Mouse (Mus musculus): ENCODE measurements around the gene Pip4k2b. TPM values are rescaled to one million over a fixed set of nuclear protein-coding genes. Genes with fewer than 3 reads are reported as not detected.

The Pip4k2b gene
- total and polyA plus RNA-seq, 2 experiments from 2014 or later = 4.6 to 146 TPM

DNA sequence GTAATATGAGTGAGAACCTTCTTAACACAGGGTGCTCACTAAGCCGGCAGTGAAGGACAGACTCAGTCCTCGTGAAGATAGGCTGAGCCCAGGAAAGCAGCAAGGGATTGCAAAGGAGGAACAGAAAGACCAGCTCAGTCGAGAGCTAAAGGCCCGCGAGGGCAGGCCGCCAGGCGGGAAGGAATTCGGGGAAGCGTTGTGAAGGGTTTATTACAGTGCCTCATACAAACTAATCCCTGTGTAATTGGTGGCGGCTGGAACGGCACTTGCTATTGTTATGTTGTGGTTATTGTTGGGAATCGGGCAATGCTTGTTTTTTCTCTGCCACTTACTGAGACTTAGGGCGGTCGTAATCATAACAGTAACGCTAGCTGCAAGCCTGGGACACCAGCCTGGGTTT lies 67.1 kb downstream of the Pip4k2b start:
- no peak for ATAC-seq
- no peak for DNase-seq

DNA sequence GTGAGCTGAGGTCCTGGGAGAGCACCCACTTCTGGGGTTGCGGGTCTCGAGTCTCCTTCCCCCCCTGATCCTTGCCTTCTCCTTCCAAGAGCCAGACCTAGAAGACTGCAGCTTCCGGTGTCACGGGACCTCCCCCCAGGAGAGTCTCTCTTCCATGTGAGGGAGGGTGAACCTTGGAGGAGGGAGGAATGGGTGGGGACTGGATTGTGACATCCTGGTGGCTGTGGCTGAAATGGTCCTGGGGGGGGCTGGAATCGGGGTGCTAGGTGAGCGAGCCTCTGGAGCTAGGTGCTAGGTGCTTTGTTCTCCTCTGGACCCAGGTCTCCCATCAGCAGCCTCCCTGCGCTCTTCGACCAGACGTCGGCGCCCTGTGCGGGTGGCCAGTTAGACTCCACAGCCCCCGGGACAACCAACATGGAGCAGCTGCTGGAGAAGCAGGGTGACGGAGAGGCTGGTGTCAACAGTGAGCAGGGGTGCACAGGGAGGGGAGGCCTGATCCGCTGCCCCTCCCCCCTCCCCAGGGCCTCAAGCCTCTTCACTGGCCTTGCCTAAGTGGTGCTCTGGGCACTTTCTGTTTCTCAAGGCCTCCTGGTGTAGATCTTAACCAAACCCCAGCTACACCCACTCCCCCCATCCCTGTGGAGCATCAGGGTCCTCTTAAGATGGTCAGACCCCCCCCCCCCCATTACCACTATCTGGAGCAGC lies 68.3 kb downstream of the Pip4k2b start:
- Histone ChIP-seq H3K4me1 (ENCODE audit: insufficient read depth) (no peaks in the 10 kb centered on the region), H3K4me3 (ENCODE audit: low read depth, low read length) (no peak overlapping the region), H3K9ac (no peak overlapping the region), H3K9me3 (ENCODE audit: low read length) (no peaks in the 10 kb centered on the region), H3K4me2 (ENCODE audit: low read depth) (no peak overlapping the region), H3K36me3 (ENCODE audit: insufficient read depth) (peaks cover 70% of the 10 kb centered on the region), H3K27ac (ENCODE audit: low read depth, low read length) (no peak overlapping the region), H3K27me3 (ENCODE audit: insufficient read depth, low read length) (no peaks in the 10 kb centered on the region)
- TF ChIP-seq CTCF (IDR thresholded peaks at IDR 0.05; ENCODE audit: low read depth) = no peak
- ATAC-seq = no peak
- no peak for DNase-seq
- WGBS = 79% methylated on average over 15 of the region's 15 CpGs

More for the DNA sequence above, 67.1 kb downstream of the Pip4k2b start:
- H3K9ac ChIP-seq = no peak overlapping the region
- 17% methylated on average over 15 of the region's 15 CpGs for WGBS
- no peaks in the 10 kb centered on the region for H3K27me3 ChIP-seq (ENCODE audit: insufficient read depth, low read length)
- no peak overlapping the region for H3K4me2 ChIP-seq (ENCODE audit: low read depth)
- peaks cover 77% of the 10 kb centered on the region for H3K36me3 ChIP-seq (ENCODE audit: insufficient read depth)
- no peak overlapping the region for H3K4me3 ChIP-seq (ENCODE audit: low read depth, low read length)
- H3K4me1 ChIP-seq (ENCODE audit: insufficient read depth) = no peaks in the 10 kb centered on the region
- H3K27ac ChIP-seq (ENCODE audit: low read depth, low read length) = no peak overlapping the region
- no peak for TF ChIP-seq CTCF (IDR thresholded peaks at IDR 0.05; ENCODE audit: low read depth)
- H3K9me3 ChIP-seq (ENCODE audit: low read length) = no peaks in the 10 kb centered on the region

DNA sequence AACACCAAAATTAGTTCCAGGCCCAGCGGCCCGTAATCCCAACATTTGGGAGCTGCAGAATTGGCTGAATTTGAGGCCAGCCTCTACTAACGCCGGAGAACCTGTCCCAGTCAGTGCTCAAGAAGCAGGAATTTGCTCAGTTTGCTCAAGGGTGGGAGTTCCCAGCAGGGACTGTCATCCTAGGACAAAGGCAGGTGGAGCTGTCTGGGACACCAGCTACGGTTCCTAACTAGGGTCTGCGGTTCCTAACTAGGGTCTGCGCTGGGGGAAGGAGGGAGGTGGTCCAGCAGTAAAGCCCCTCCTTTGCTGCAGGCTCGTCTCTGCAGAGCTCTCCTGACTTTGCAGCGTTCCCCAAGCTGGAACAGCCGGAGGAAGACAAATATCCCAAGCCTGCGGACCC lies 71.4 kb downstream of the Pip4k2b start:
- no peak overlapping the region for H3K9ac ChIP-seq
- WGBS = 84% methylated on average over 11 of the region's 11 CpGs
- no peak for DNase-seq
- no peaks in the 10 kb centered on the region for H3K9me3 ChIP-seq (ENCODE audit: low read length)
- H3K27ac ChIP-seq (ENCODE audit: low read depth, low read length) = no peak overlapping the region
- no peak for ATAC-seq
- H3K4me3 ChIP-seq (ENCODE audit: low read depth, low read length) = no peak overlapping the region
- no peak for TF ChIP-seq CTCF (IDR thresholded peaks at IDR 0.05; ENCODE audit: low read depth)
- peaks cover 71% of the 10 kb centered on the region for H3K36me3 ChIP-seq (ENCODE audit: insufficient read depth)
- peaks cover 10% of the 10 kb centered on the region; the same call in 1 of the 2 replicates for H3K4me1 ChIP-seq (ENCODE audit: insufficient read depth)
- no peaks in the 10 kb centered on the region for H3K27me3 ChIP-seq (ENCODE audit: insufficient read depth, low read length)
- no peak overlapping the region for H3K4me2 ChIP-seq (ENCODE audit: low read depth)

DNA sequence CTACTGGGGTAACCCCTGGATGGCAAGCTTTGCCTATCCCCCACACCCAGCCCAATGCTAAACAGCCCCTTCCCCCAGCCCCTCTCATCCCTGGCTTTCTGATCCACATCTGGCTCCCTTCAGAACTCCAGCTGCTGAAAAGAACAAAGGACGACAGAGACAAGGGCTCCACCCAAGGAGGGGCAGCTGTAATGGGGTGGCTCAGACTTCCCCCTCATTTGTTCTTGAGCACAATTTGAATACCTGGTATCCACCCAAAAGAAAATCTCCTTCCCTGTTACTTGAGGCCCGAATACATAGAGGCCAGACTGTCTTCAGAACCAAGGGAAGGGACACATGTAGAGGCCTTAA lies 73.4 kb downstream of the Pip4k2b start:
- DNase-seq = no peak
- H3K9me3 ChIP-seq (ENCODE audit: low read length) = no peaks in the 10 kb centered on the region
- H3K4me1 ChIP-seq (ENCODE audit: insufficient read depth) = peaks cover 10% of the 10 kb centered on the region; the same call in 1 of the 2 replicates
- peaks cover 63% of the 10 kb centered on the region for H3K36me3 ChIP-seq (ENCODE audit: insufficient read depth)
- H3K4me2 ChIP-seq (ENCODE audit: low read depth) = no peak overlapping the region
- no peak overlapping the region for H3K9ac ChIP-seq
- no peaks in the 10 kb centered on the region for H3K27me3 ChIP-seq (ENCODE audit: insufficient read depth, low read length)
- 44% methylated on average over 2 of the region's 2 CpGs for WGBS
- no peak for TF ChIP-seq CTCF (IDR thresholded peaks at IDR 0.05; ENCODE audit: low read depth)
- no peak for ATAC-seq
- no peak overlapping the region for H3K27ac ChIP-seq (ENCODE audit: low read depth, low read length)
- no peak overlapping the region for H3K4me3 ChIP-seq (ENCODE audit: low read depth, low read length)

DNA sequence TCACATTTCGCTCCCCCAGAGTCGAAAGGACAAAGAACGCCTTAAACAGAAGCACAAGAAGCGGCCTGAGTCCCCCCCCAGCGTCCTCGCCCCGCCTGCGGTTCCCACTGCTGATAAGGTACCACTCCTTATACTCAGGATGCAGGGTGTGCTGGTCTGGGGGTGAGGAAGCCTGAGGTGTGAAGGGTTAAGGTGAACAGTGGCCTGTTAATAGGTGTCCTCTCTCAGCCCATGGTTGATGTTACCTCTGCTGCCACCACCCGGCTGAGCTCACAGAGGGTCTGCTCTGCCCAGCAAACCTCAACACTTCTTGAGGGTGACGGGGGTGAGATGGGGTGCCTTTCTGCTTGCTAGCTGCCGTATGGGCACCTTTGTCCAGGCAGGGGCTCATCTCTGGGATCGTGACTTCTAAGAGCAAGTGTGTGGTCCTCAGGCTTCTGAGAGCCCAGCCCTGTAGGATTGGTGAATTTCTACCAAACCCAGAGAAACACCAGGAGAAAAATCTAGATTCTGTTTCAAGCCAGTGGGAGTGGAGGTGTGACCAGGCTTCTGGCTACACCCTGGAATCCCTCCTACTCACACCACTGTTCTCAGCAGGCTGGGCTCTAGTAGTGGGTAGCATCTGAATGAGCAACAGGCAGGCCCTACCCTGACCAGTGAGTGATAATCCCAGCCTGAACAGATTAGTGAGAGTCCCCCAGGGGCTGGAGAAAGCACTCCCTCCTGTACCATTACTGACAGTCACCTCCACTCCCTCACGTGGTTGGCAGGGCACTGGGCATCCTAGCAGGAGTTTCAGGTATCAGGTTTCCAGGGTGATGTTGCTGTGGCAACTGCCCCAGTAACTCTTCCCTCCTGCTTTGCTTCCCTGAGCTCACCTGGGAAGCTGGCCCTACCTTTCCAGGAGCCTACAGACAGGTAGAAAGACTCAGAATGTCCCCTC lies 74.0 kb downstream of the Pip4k2b start:
- no peaks in the 10 kb centered on the region for H3K27me3 ChIP-seq (ENCODE audit: insufficient read depth, low read length)
- WGBS = 64% methylated on average over 13 of the region's 13 CpGs
- H3K4me3 ChIP-seq (ENCODE audit: low read depth, low read length) = no peak overlapping the region
- ATAC-seq (0 out of 2 replicates have a peak, but pooled peaks have one; percentile 11), DNase-seq (no peak)
- no peak overlapping the region for H3K27ac ChIP-seq (ENCODE audit: low read depth, low read length)
- peaks cover 57% of the 10 kb centered on the region for H3K36me3 ChIP-seq (ENCODE audit: insufficient read depth)
- H3K4me1 ChIP-seq (ENCODE audit: insufficient read depth) = peaks cover 10% of the 10 kb centered on the region; the same call in 1 of the 2 replicates
- no peak overlapping the region for H3K9ac ChIP-seq
- TF ChIP-seq CTCF (IDR thresholded peaks at IDR 0.05; ENCODE audit: low read depth) = 0 out of 2 replicates have a peak, but pooled peaks have one; percentile 22
- no peak overlapping the region for H3K4me2 ChIP-seq (ENCODE audit: low read depth)
- no peaks in the 10 kb centered on the region for H3K9me3 ChIP-seq (ENCODE audit: low read length)

DNA sequence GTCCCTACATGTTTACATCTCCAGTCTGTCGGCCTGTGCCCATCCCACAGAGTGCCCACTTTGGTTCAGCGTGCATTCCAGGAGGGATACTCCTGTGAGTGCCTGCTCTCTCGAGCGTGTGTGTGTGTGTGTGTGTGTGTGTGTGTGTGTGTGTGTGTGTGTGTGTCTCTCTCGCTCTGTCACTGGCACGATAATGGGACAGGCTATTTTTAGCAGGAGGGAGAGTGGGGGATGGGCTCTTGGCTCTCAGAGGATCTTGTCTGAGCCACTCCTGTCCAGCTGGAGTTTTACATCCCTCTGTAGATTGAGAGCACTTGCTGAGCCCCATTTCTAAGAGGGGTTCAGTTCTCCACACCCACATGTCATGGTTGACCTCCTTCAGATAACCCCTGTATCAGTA lies 74.7 kb downstream of the Pip4k2b start:
- 0 out of 2 replicates have a peak overlapping the region, but pooled peaks have one; percentile 9 for H3K27ac ChIP-seq (ENCODE audit: low read depth, low read length)
- no peaks in the 10 kb centered on the region for H3K9me3 ChIP-seq (ENCODE audit: low read length)
- H3K27me3 ChIP-seq (ENCODE audit: insufficient read depth, low read length) = no peaks in the 10 kb centered on the region
- no peak overlapping the region for H3K9ac ChIP-seq
- 0 out of 2 replicates have a peak overlapping the region, but pooled peaks have one; percentile 10 for H3K4me2 ChIP-seq (ENCODE audit: low read depth)
- peak; percentile 43; the same call in 1 of the 2 replicates for ATAC-seq
- H3K36me3 ChIP-seq (ENCODE audit: insufficient read depth) = peaks cover 52% of the 10 kb centered on the region
- TF ChIP-seq CTCF (IDR thresholded peaks at IDR 0.05; ENCODE audit: low read depth) = no peak
- 27% methylated on average over 6 of the region's 6 CpGs for WGBS
- DNase-seq = peak; percentile 71
- H3K4me1 ChIP-seq (ENCODE audit: insufficient read depth) = peaks cover 10% of the 10 kb centered on the region; the same call in 1 of the 2 replicates
- no peak overlapping the region for H3K4me3 ChIP-seq (ENCODE audit: low read depth, low read length)
